Mouse (Mus musculus): ENCODE results near the gene Gm21750. TPM values are rescaled to one million over a fixed set of nuclear protein-coding genes. Genes with fewer than 3 reads are reported as not detected.

Gene Gm21750
- not detected for total RNA-seq (2023)

GRCm38 (mm10) chr14:73660925-73661324 lies at the start of gene Gm21750:
Gene Gm21750 (plus strand): TSS chr14:73661225.

Other genes with a start within 250 kb of the Gm21750 start
- gene Med4, start 151.2 kb upstream of the Gm21750 start, total RNA-seq (2023): 10 to 100 TPM; 54.6 to 61.7 TPM
- 10 to 100 TPM; 48.8 to 49.0 TPM for gene Sucla2, start 135.9 kb upstream of the Gm21750 start, total RNA-seq (2023)
- gene Nudt15, start 113.0 kb upstream of the Gm21750 start, total RNA-seq (2023): 10 to 100 TPM; 22.8 to 24.3 TPM

Measured in B cell, adult 67 days (primary cell).